Mouse (Mus musculus): ENCODE data around the gene Wdr43.

Gene Wdr43

GRCm38 (mm10) chr17:71658666-71659065 lies 43.0 kb downstream of the Wdr43 start:
- in situ Hi-C loops (cut with MboI; ENCODE audit: low pct_unique_long_range_greater_than_20kb in 1 of 2, low sequenced_read_pairs in 2 of 2, unreplicated experiment in 1 of 2), result no loop called here

GRCm38 (mm10) chr17:71660390-71660789 lies 44.7 kb downstream of the Wdr43 start:
- in situ Hi-C loops (cut with MboI; ENCODE audit: low pct_unique_long_range_greater_than_20kb in 1 of 2, low sequenced_read_pairs in 2 of 2, unreplicated experiment in 1 of 2), result loop anchor here in 1 of 2 experiments (10.0 kb wide), 1 partner anchor 106 kb away; the partner anchor contains the start of gene Spdya

- in situ Hi-C loops (cut with MboI; ENCODE audit: low pct_unique_long_range_greater_than_20kb in 1 of 2, low sequenced_read_pairs in 2 of 2, unreplicated experiment in 1 of 2), result loop anchor here in 1 of 2 experiments (10.0 kb wide), 1 partner anchor 108 kb away; the partner anchor contains the start of gene Spdya
Measured at GRCm38 (mm10) chr17:71662751-71663250, 47.1 kb downstream of the Wdr43 start.

- in situ Hi-C loops (cut with MboI; ENCODE audit: low pct_unique_long_range_greater_than_20kb in 1 of 2, low sequenced_read_pairs in 2 of 2, unreplicated experiment in 1 of 2), result loop anchor here in 1 of 2 experiments (10.0 kb wide), 1 partner anchor 109 kb away; the partner anchor contains the start of gene Spdya
Measured at GRCm38 (mm10) chr17:71663491-71663890, 47.8 kb downstream of the Wdr43 start.

- in situ Hi-C loops (cut with MboI; ENCODE audit: low pct_unique_long_range_greater_than_20kb in 1 of 2, low sequenced_read_pairs in 2 of 2, unreplicated experiment in 1 of 2), result loop anchor here in 1 of 2 experiments (10.0 kb wide), 1 partner anchor 109 kb away; the partner anchor contains the start of gene Spdya
Measured at GRCm38 (mm10) chr17:71664172-71664571, 48.5 kb downstream of the Wdr43 start.

- in situ Hi-C loops (cut with MboI; ENCODE audit: low pct_unique_long_range_greater_than_20kb in 1 of 2, low sequenced_read_pairs in 2 of 2, unreplicated experiment in 1 of 2), result loop anchor here in 1 of 2 experiments (10.0 kb wide), 1 partner anchor 110 kb away; the partner anchor contains the start of gene Spdya
Measured at GRCm38 (mm10) chr17:71665201-71665600, 49.5 kb downstream of the Wdr43 start.

GRCm38 (mm10) chr17:71669511-71669910 lies 53.8 kb downstream of the Wdr43 start:
- in situ Hi-C loops (cut with MboI; ENCODE audit: low pct_unique_long_range_greater_than_20kb in 1 of 2, low sequenced_read_pairs in 2 of 2, unreplicated experiment in 1 of 2), result loop anchor here in 1 of 2 experiments (10.0 kb wide), 1 partner anchor 115 kb away; the partner anchor contains the start of gene Spdya

- in situ Hi-C loops (cut with MboI; ENCODE audit: low pct_unique_long_range_greater_than_20kb in 1 of 2, low sequenced_read_pairs in 2 of 2, unreplicated experiment in 1 of 2), result loop anchor here (10.0 kb wide), 2 partner anchors 117 to 203 kb away; partner anchors contain the start of gene Spdya (in 1 of the 2)
Measured at GRCm38 (mm10) chr17:71671840-71672546, 56.3 kb downstream of the Wdr43 start.

GRCm38 (mm10) chr17:71673092-71673491 lies 57.4 kb downstream of the Wdr43 start, which contains the start of gene Togaram2:
Gene Togaram2, plus strand, starts transcription at chr17:71673261.
- in situ Hi-C loops (cut with MboI; ENCODE audit: low pct_unique_long_range_greater_than_20kb in 1 of 2, low sequenced_read_pairs in 2 of 2, unreplicated experiment in 1 of 2), result loop anchor here (10.0 kb wide), 2 partner anchors 118 to 202 kb away; partner anchors contain the start of gene Spdya (in 1 of the 2)

- in situ Hi-C loops (cut with MboI; ENCODE audit: low pct_unique_long_range_greater_than_20kb in 1 of 2, low sequenced_read_pairs in 2 of 2, unreplicated experiment in 1 of 2), result loop anchor here (10.0 kb wide), 2 partner anchors 119 to 201 kb away; partner anchors contain the start of gene Spdya (in 1 of the 2)
Measured at GRCm38 (mm10) chr17:71673936-71674335, 58.2 kb downstream of the Wdr43 start.

GRCm38 (mm10) chr17:71674886-71675285 lies 59.2 kb downstream of the Wdr43 start:
- in situ Hi-C loops (cut with MboI; ENCODE audit: low pct_unique_long_range_greater_than_20kb in 1 of 2, low sequenced_read_pairs in 2 of 2, unreplicated experiment in 1 of 2), result loop anchor here (10.0 kb wide), 2 partner anchors 120 to 200 kb away; partner anchors contain the start of gene Spdya (in 1 of the 2)

- in situ Hi-C loops (cut with MboI; ENCODE audit: low pct_unique_long_range_greater_than_20kb in 1 of 2, low sequenced_read_pairs in 2 of 2, unreplicated experiment in 1 of 2), result no loop called here
Measured at GRCm38 (mm10) chr17:71681666-71682065, 66.0 kb downstream of the Wdr43 start.

GRCm38 (mm10) chr17:71682379-71682778 lies 66.7 kb downstream of the Wdr43 start:
- in situ Hi-C loops (cut with MboI; ENCODE audit: low pct_unique_long_range_greater_than_20kb in 1 of 2, low sequenced_read_pairs in 2 of 2, unreplicated experiment in 1 of 2), result no loop called here

GRCm38 (mm10) chr17:71683281-71683680 lies 67.6 kb downstream of the Wdr43 start:
- in situ Hi-C loops (cut with MboI; ENCODE audit: low pct_unique_long_range_greater_than_20kb in 1 of 2, low sequenced_read_pairs in 2 of 2, unreplicated experiment in 1 of 2), result no loop called here

- in situ Hi-C loops (cut with MboI; ENCODE audit: low pct_unique_long_range_greater_than_20kb in 1 of 2, low sequenced_read_pairs in 2 of 2, unreplicated experiment in 1 of 2), result no loop called here
Measured at GRCm38 (mm10) chr17:71684103-71684608, 68.5 kb downstream of the Wdr43 start.

- in situ Hi-C loops (cut with MboI; ENCODE audit: low pct_unique_long_range_greater_than_20kb in 1 of 2, low sequenced_read_pairs in 2 of 2, unreplicated experiment in 1 of 2), result no loop called here
Measured at GRCm38 (mm10) chr17:71687436-71687835, 71.7 kb downstream of the Wdr43 start.

GRCm38 (mm10) chr17:71689903-71690302 lies 74.2 kb downstream of the Wdr43 start:
- in situ Hi-C loops (cut with MboI; ENCODE audit: low pct_unique_long_range_greater_than_20kb in 1 of 2, low sequenced_read_pairs in 2 of 2, unreplicated experiment in 1 of 2), result loop anchor here in 1 of 2 experiments (5.0 kb wide), 1 partner anchor 182 kb away; no protein-coding TSS in a partner anchor

GRCm38 (mm10) chr17:71691361-71691875 lies 75.7 kb downstream of the Wdr43 start:
- in situ Hi-C loops (cut with MboI; ENCODE audit: low pct_unique_long_range_greater_than_20kb in 1 of 2, low sequenced_read_pairs in 2 of 2, unreplicated experiment in 1 of 2), result loop anchor here in 1 of 2 experiments (5.0 kb wide), 1 partner anchor 181 kb away; no protein-coding TSS in a partner anchor
